Mouse (Mus musculus): ENCODE measurements around the gene Ifi204. TPM values are rescaled to one million over a fixed set of nuclear protein-coding genes. Genes with fewer than 3 reads are reported as not detected.

Ifi204 gene
- polyA plus RNA-seq (2012; ENCODE audit: low replicate concordance) = 0.26 and 1.6 TPM in 2 replicates

GRCm38 (mm10) chr1:173766848-173767617 lies at the start of gene Ifi204:
Ifi204 (minus strand) TSS chr1:173766943.

GRCm38 (mm10) chr1:173741656-173742055 lies 25.1 kb downstream of the Ifi204 start, which contains the start of gene Ifi207:
Ifi207 (minus strand) TSS chr1:173741747.

Other genes with a start within 250 kb of the Ifi204 start
- 1.1 and 3.0 TPM in 2 replicates for gene Ifi214, start 231.0 kb downstream of the Ifi204 start, polyA plus RNA-seq (2012; ENCODE audit: low replicate concordance)
- gene Ifi213, start 167.7 kb downstream of the Ifi204 start, polyA plus RNA-seq (2012; ENCODE audit: low replicate concordance) = 0.13 and 0.17 TPM in 2 replicates
- gene Ifi209, start 136.0 kb downstream of the Ifi204 start, polyA plus RNA-seq (2012; ENCODE audit: low replicate concordance) = 0.62 and 5.1 TPM in 2 replicates
- 1.4 and 2.0 TPM in 2 replicates for gene Ifi208, start 93.3 kb downstream of the Ifi204 start, polyA plus RNA-seq (2012; ENCODE audit: low replicate concordance)
- 0.62 and 1.4 TPM in 2 replicates for gene Ifi207, start 25.2 kb downstream of the Ifi204 start, polyA plus RNA-seq (2012; ENCODE audit: low replicate concordance)
- gene Ifi211, start 146.1 kb upstream of the Ifi204 start, polyA plus RNA-seq (2012; ENCODE audit: low replicate concordance) = 0.35 and 0.53 TPM in 2 replicates
- gene Mndal, start 175.5 kb upstream of the Ifi204 start, polyA plus RNA-seq (2012; ENCODE audit: low replicate concordance) = 35.2 and 52.3 TPM in 2 replicates
- gene Ifi203, start 175.7 kb upstream of the Ifi204 start, polyA plus RNA-seq (2012; ENCODE audit: low replicate concordance) = 8.9 and 20.8 TPM in 2 replicates
- 0.44 TPM in 1 of 2 replicates, not detected in the other for gene Ifi202b, start 215.8 kb upstream of the Ifi204 start, polyA plus RNA-seq (2012; ENCODE audit: low replicate concordance)

Measured in hematopoietic multipotent progenitor cell, adult 10-12 weeks (in vitro differentiated cells).